Mouse (Mus musculus) megakaryocyte-erythroid progenitor cell, adult 5-6 weeks (primary cell): ENCODE results near the gene Dip2c. TPM values are rescaled to one million over a fixed set of nuclear protein-coding genes. Genes with fewer than 3 reads are reported as not detected.

Experiments used
- ATAC-seq: replicated peaks from 2 replicates; pipeline ENCODE4 v1.8.0; 2016; ENCODE audit warnings: mild to moderate bottlenecking, inconsistent platforms; ENCODE audit not compliant: severe bottlenecking, poor library complexity, low FRiP score, low TSS enrichment
- total RNA-seq, 2 experiments: library from RNA; stranded (forward) in 1 of 2; stranded (reverse) in 1 of 2; fragments of 200-1000, 215-1000 nt in 1 of 2; fragments of >200 nt in 1 of 2; fragmentation: Nextera tagmentation in 1 of 2; gene quantifications; 2 replicates each; pipeline ENCODE4 v1.2.3; 2014 to 2017

The Dip2c gene
- total RNA-seq, 2 experiments from 2014 or later = 1.2 to 2.4 TPM

DNA sequence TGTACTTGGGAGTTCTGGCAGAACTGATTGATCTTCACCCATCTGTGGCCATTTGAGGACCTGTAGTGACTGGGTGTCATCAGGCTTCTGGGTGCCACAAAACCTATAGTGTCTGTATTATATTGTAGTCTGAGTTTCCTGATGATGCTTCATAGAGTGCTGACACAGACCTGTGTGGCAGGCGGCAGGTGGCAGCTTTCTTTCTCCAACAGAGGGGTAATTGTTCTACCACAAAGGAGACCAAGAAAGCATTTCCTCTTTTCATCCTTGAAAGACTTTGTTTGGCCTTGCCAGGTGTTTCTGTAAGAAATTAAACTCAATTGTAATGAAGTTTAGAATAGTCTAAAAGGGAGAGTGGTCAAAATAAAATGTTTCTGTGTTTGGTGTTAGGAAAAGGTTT is 129.1 kb downstream of the Dip2c start:
- ATAC-seq = no peak

DNA sequence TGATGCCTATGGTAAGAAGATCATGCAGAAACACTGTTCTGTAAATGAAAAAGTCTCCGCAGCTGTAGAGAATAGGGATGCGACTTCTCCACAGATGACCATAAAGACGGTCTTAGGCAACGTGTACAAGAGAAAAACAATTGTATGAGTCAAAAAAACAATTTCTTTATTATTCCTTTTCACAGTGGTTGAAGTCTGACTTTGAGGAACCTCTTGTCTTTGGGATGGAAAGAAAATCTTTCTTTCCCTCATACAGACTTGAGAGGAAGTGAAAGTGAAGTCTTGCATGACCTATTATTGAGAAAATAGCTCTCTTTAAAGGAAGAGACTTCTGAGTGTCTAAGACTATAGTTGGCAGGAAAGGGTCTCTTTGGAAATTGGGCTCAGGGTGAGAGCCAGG is 132.7 kb downstream of the Dip2c start:
- ATAC-seq = no peak

DNA sequence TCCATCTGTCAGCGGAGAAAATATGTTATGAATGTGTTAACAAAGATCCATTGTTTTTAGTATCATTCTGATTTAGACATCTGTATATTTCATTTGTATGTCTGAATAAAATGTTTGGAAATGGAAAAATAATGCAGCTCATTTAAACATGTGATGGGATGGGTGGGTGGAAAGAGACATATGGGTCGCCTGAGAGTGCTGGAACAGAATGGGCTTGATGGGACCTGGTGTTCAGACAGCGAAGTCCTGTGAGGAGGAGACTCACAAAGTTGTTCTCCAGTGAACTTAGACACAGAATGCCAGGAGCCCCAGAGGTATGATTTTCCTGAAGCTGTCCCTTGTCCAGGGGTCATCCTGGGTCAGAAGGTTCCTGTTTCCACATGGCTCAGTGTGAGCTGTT is 142.1 kb downstream of the Dip2c start:
- no peak for ATAC-seq

DNA sequence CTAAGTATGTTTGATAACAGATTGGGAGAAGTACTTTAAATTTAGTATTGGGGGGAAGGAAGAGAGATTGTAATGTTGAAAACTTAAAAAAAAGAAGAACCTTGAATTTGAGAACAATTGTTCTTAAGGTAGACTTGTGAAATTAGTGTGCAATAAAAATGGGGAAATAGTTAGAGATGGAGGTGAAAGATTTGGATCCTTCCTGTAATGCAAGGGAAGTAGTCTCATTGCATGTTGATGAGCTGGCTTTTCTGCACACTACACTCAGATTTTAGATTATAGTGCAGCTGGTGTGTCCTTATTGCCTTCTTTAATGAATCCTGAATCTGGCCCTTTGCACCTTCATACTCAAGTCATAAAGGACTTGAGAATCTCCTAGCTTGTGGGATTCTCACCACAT is 142.9 kb downstream of the Dip2c start:
- ATAC-seq = no peak

DNA sequence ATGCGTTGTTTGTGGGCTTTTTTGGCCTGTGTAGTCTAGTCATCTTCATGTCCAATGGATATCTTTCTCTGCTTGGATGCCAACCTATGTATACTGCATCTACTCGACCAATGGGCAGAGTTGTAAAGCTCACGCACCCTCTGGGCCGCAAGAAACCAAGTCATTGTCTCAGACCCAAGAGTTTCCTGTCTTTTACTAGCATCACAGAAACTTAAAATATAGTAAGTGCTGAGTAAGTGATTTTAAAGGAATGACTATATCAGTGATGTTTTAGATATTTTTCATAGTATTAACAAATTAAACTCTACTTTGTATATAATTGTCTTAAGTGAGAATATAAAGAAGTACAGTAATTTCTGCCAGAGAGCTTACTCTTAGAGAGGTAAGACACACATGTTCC is 145.6 kb downstream of the Dip2c start:
- ATAC-seq = no peak

DNA sequence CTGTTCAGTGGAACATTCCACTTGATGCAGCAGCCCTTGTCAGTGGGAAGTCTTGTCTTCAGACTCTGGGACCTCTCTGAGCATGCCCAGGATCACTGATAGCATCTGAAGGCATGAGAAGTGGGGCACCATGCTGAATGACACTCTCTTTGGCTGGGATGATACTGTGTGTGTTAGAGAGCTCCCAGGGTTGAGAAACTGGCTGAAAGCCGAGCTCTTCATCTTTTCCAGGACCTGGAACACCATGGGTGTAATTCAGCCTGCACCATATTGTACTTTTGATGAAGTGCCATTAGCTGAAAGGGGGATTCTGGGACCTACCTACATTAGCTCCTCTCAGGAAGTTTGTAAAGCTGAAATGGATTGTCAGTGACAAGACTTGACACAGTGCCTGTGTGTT is 146.5 kb downstream of the Dip2c start:
- no peak for ATAC-seq

DNA sequence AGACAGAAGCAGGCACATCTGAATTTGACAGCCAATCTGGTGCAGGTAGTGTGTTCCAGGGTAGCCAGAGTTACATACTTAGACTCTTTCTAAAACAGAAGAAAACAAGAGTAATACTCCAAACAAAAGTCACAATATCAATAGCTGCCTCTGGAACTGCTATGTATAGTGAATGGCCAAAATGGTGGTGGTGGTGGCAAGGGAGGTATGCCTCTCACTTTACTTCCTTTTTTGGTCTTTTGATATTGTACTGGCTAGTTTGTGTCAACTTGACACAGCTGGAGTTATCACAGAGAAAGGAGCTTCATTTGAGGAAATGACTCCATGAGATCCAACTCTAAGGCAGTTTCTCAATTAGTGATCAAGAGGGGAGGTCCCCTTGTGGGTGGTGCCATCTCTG is 148.1 kb downstream of the Dip2c start:
- ATAC-seq = no peak

- ATAC-seq = peak; percentile 98
Measured at GRCm38 (mm10) chr13:9426267-9426666, 149.9 kb downstream of the Dip2c start.

- ATAC-seq = no peak
Measured at GRCm38 (mm10) chr13:9426779-9427178, 150.5 kb downstream of the Dip2c start.

DNA sequence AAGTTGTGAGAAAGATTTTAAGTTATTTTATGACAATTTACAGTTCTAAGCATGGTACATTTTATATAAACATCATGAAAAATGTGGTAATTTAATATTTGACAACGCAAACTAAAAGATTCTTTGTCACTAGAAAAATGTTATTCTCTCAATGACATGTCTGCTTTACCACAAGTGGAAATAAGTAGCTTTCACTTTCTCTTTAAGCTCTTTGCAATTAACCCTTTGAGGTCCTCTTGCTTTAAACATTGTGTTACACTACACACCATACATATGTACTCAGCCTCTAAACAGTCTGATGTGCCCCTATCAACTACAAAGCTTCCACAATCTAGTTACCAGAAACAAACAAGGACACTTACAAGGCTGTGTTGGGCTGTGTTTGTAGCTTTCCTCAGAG is 153.6 kb downstream of the Dip2c start:
- ATAC-seq = no peak

GRCm38 (mm10) chr13:9430724-9431123 is 154.4 kb downstream of the Dip2c start:
- no peak for ATAC-seq

DNA sequence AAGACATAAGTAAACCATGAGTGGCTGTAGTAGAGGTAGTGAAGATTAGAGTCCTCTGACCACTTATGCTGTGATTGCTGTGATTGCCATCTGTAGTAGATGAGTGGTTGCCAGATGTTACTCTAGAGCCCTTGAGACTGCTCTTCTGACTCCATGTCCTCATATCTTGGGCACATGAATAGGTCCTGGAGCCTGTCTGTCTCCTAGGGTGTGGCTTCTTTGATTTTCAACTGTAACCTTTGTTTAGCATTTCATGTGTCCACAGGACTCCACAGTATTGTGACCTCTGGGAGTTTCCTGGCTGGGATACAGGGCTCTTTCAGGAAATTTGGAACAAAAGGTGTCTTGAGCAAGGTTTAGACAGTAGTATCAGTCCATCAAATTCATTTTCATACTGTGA is 155.1 kb downstream of the Dip2c start:
- no peak for ATAC-seq

DNA sequence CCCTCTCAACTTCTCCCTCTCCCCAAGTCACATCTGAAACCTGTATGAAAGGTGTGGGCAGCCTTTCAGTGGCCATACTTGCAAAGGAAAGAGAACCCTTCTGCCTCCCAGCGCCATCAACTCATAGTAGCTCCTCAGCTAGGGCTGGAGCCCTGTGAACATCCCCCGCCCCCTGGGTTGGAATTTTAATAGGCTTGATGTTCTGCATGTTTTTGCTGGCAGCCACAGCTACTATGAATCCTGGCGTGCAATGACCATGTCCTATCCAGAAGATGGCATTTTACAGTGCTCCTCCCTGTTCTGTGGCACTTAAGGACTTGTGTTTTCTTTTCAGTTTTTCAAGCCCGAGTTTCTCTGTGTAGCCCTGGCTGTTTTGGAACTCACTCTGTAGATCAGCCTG is 166.7 kb downstream of the Dip2c start:
- no peak for ATAC-seq

DNA sequence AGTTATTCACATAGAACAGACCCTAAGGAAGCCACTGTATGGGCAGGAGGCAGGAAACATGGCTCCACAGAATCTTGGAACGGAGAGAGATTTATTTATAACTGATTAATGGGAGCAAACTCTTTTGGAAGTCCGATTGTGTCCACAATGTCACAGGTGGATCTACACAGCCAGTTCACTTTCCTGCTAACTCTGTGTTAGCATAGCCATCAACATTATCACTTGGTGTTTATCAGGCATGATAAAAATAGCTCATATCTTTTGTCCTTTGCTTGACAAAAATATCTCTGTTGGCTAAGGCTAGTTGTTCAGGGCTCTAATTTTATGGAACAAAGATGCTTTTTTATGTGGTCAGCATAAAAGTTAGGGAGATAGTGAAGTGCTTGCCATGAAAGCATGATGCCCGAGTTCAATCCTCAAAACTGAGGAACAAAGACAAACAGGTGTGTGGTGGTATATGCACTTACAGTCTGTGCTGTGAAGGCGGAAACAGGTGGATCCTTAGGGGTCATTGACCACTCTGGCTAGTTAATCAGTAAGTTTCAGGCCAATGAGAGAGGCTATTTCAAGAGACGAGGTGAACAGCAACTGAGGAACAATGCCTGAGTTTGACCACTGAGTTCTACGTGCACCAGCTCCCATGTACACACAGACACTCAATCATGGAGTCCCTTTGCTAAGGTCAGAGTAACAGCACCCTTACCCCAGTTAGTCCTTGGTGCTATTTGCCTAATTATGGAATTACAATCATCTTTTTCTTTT is 169.4 kb downstream of the Dip2c start:
- no peak for ATAC-seq

GRCm38 (mm10) chr13:9446448-9447115 is 170.3 kb downstream of the Dip2c start:
- ATAC-seq = no peak

DNA sequence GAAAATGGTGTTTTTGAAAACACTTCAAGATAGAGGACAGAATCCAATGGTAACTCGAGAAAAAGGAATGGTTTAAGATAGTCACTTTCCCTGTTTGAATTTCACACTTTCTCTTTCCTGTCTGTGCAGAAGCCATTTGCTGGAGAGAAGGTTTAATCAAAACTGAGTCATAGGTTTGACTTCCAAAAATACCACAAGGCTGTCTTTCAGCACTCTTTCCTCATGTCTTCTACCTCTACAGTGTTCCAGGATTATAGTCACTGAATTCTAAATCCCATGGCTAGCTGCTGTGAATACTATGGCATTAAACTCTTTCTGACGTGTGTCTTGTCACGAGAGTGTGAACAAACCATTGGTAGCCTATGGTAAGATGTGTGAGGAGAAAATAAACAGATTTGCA is 173.9 kb downstream of the Dip2c start:
- ATAC-seq = no peak

- no peak for ATAC-seq
Measured at GRCm38 (mm10) chr13:9451952-9452351, 175.6 kb downstream of the Dip2c start.

DNA sequence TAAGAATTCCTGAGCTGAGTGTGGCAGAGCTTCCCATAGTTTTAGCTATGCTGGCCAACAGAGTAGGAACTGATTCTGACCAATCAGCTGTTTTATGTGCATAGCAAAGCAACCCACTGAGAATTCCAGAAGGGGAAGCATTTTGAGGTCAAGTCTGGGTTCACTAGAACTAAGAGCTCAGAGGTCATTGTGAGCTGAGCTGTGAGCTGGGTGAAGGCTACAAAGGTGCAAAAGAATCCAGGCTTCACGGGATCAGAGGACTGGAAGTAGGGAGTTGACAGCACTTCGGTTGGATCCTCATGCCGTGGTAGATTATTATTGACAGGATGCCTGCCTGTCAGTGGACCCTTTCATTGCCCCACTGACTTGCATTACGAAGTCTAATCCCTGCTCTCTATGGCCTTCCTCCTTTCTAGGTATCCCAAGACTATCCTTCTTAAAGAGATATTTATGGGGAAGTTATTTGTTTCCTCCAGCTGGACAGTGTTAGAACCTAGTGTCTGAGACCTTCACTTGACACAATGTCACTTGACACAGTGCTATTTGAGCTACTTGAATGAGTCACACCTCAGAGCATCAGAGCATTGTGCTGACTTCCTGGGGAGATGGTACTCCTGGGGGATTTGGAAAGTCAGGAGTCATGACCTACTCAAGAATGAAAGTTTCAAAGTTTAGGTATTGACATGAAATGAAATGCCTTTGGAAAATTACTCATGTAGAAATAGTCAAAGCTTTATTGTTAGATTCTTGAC is 178.3 kb downstream of the Dip2c start:
- no peak for ATAC-seq

- ATAC-seq = no peak
Measured at GRCm38 (mm10) chr13:9455979-9456378, 179.7 kb downstream of the Dip2c start.

DNA sequence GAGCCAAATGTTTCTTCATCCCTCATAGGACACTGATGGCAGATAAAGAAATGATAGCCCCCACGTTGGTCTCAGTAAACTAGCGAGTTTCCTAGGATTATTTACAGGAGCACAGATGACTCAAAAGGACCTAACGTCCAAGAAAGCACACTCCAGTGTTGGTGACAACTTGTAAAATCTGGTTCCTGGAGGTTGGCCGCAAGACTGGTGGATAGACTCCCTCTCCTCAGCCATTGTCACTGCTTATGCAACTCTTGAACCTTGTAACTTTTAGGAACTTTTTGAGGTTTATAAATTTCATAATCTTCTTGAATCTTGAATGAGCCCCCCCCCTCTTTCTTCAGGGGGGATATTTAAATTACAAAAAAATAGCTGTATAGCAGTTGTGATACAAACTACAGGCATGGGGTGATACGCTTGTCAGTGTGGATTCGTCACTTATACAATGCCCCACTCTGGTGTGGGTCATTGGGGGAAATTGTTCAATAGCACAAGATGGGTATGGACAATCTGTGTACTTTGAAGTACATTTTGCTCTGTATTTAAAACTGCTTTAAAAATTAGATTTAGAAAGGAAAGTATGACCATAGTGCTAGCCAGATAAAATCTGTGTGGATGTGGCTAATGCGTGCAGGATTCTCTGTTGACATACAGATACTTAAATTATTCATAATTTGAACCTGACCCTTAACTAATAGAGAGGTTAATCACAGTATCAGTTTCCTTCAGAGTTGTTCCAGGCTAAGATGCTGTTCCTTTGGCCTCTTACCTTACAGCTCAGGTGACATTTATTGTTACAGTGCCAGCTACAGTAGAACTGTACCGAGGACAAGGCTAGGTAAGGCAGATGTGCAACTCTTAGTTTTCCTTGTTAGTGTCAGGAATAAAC is 181.3 kb downstream of the Dip2c start:
- ATAC-seq = no peak
